Mouse (Mus musculus) CH12.LX (cell line): ENCODE results near the gene Hes5. TPM values are rescaled to one million over a fixed set of nuclear protein-coding genes. Genes with fewer than 3 reads are reported as not detected.
A peak's percentile ranks its signal among the peaks of the same experiment; 100 is the strongest.

ENCODE experiments used
- DNase-seq: peaks from one replicate; pipeline ENCODE4 v3.0.0-alpha.2; 2013; ENCODE audit errors: extremely low read depth
- H3K27ac ChIP-seq: 2 replicates; pipeline ENCODE4 v1.5.1; 2012; ENCODE audit warnings: low read depth, mild to moderate bottlenecking, control low read depth, moderate library complexity; ENCODE audit not compliant: insufficient read depth
- H3K27me3 ChIP-seq: replicated peaks from 2 replicates; pipeline ENCODE3; 2012; ENCODE audit warnings: inconsistent platforms
- H3K36me3 ChIP-seq, 2 experiments: replicated peaks in 1 of 2; 2 replicates each; pipeline versions ENCODE3 to v1.6.1; 2012; ENCODE audit warnings: inconsistent platforms in 1 of 2, low read length in 1 of 2, mild to moderate bottlenecking in 1 of 2, mixed read lengths in 1 of 2, moderate library complexity in 1 of 2; ENCODE audit not compliant: control insufficient read depth in 1 of 2, insufficient read depth in 1 of 2
- H3K4me1 ChIP-seq, 2 experiments: 2 replicates each; pipeline ENCODE4 v1.6.1; 2012; ENCODE audit warnings: inconsistent platforms in 1 of 2, moderate library complexity in 1 of 2; ENCODE audit not compliant: insufficient read depth in 2 of 2, control insufficient read depth in 1 of 2
- H3K4me2 ChIP-seq: 2 replicates; pipeline ENCODE4 v1.6.1; 2012; ENCODE audit warnings: low read depth, mild to moderate bottlenecking, control low read depth; ENCODE audit not compliant: poor library complexity, insufficient read depth, severe bottlenecking
- H3K4me3 ChIP-seq, 3 experiments: fragments of 150-350 bp in 1 of 3; sonication (generic) in 1 of 3; replicated peaks in 1 of 3; 2 replicates each; pipeline versions ENCODE3 to v1.5.1; 2011 to 2012; ENCODE audit warnings: low read depth in 2 of 3, low read length in 2 of 3, mild to moderate bottlenecking in 2 of 3, moderate library complexity in 2 of 3, control low read depth in 1 of 3, improper control_type of control experiment in 1 of 3, inconsistent platforms in 1 of 3, mixed read lengths in 1 of 3; ENCODE audit not compliant: poor library complexity in 1 of 3
- H3K79me2 ChIP-seq: replicated peaks from 2 replicates; pipeline ENCODE4 v1.6.1; 2012; ENCODE audit warnings: mild to moderate bottlenecking, moderate library complexity; ENCODE audit not compliant: control insufficient read depth, poor library complexity, insufficient read depth, severe bottlenecking; ENCODE audit errors: extremely low read depth
- H3K9ac ChIP-seq: 2 replicates; pipeline ENCODE4 v1.6.1; 2012; ENCODE audit warnings: low read depth, mild to moderate bottlenecking, control low read depth, moderate library complexity; ENCODE audit not compliant: insufficient read depth
- H3K9me3 ChIP-seq: replicated peaks from 2 replicates; pipeline ENCODE3; 2012; ENCODE audit warnings: low read length, inconsistent platforms, mixed read lengths
- BHLHE40 ChIP-seq: IDR thresholded peaks from 2 replicates; pipeline ENCODE4 v1.6.1; 2011; ENCODE audit warnings: mild to moderate bottlenecking, low read depth, low read length, improper control_type of control experiment
- CHD2 ChIP-seq: IDR thresholded peaks from 2 replicates; pipeline ENCODE4 v1.6.1; 2011; ENCODE audit warnings: low read length, improper control_type of control experiment
- CTCF ChIP-seq, 2 experiments: IDR thresholded peaks in 1 of 2; conservative IDR thresholded peaks in 1 of 2; 2 replicates each; pipeline ENCODE4 v1.5.1; 2011 to 2012; ENCODE audit warnings: low read depth in 2 of 2, low read length in 2 of 2, improper control_type of control experiment in 1 of 2, inconsistent platforms in 1 of 2, mild to moderate bottlenecking in 1 of 2, moderate library complexity in 1 of 2
- EP300 ChIP-seq: IDR thresholded peaks from 2 replicates; pipeline ENCODE4 v1.6.1; 2011; ENCODE audit warnings: low read length, improper control_type of control experiment
- ETS1 ChIP-seq: conservative IDR thresholded peaks from 2 replicates; pipeline ENCODE4 v1.6.1; 2012; ENCODE audit warnings: low read depth, mild to moderate bottlenecking, inconsistent platforms, low read length, improper control_type of control experiment, moderate library complexity
- GABPA ChIP-seq: IDR thresholded peaks from 2 replicates; pipeline ENCODE4 v1.6.1; 2012; ENCODE audit warnings: low read depth, low read length, improper control_type of control experiment, inconsistent platforms; ENCODE audit not compliant: insufficient replicate concordance
- JUN ChIP-seq: IDR thresholded peaks from 2 replicates; pipeline ENCODE4 v1.6.1; 2011; ENCODE audit warnings: low read depth, mild to moderate bottlenecking, low read length, improper control_type of control experiment, moderate library complexity; ENCODE audit not compliant: insufficient read depth
- JUND ChIP-seq: conservative IDR thresholded peaks from 2 replicates; pipeline ENCODE4 v1.6.1; 2011; ENCODE audit warnings: low read depth, low read length, improper control_type of control experiment
- MEF2A ChIP-seq: IDR thresholded peaks from 2 replicates; pipeline ENCODE4 v1.6.1; 2014; ENCODE audit warnings: low read depth, mild to moderate bottlenecking, inconsistent platforms, low read length, improper control_type of control experiment, borderline replicate concordance
- MXI1 ChIP-seq: IDR thresholded peaks from 2 replicates; pipeline ENCODE4 v1.6.1; 2011; ENCODE audit warnings: mild to moderate bottlenecking, low read depth, low read length, improper control_type of control experiment
- MYC ChIP-seq: IDR thresholded peaks from 2 replicates; pipeline ENCODE4 v1.6.1; 2011; ENCODE audit warnings: low read depth, mild to moderate bottlenecking, improper control_type of control experiment, low read length
- NRF1 ChIP-seq: IDR thresholded peaks from 2 replicates; pipeline ENCODE4 v1.6.1; 2014; ENCODE audit warnings: low read depth, mild to moderate bottlenecking, inconsistent platforms, low read length, improper control_type of control experiment, moderate library complexity
- PAX5 ChIP-seq: IDR thresholded peaks from 2 replicates; pipeline ENCODE4 v1.6.1; 2012; ENCODE audit warnings: low read length, inconsistent platforms, mixed read lengths
- POLR2AphosphoS2 ChIP-seq: IDR thresholded peaks from 2 replicates; pipeline ENCODE4 v1.6.1; 2011; ENCODE audit warnings: low read depth, low read length, improper control_type of control experiment
- RAD21 ChIP-seq: IDR thresholded peaks from 2 replicates; pipeline ENCODE4 v1.6.1; 2011; ENCODE audit warnings: low read depth, mild to moderate bottlenecking, low read length, improper control_type of control experiment, moderate library complexity
- RCOR1 ChIP-seq: conservative IDR thresholded peaks from 2 replicates; pipeline ENCODE4 v1.6.1; 2012; ENCODE audit warnings: low read depth, mild to moderate bottlenecking, inconsistent platforms, low read length, improper control_type of control experiment
- SIN3A ChIP-seq: IDR thresholded peaks from 2 replicates; pipeline ENCODE4 v1.6.1; 2012; ENCODE audit warnings: low read length, improper control_type of control experiment, inconsistent platforms
- SMC3 ChIP-seq: IDR thresholded peaks from 2 replicates; pipeline ENCODE4 v1.6.1; 2011; ENCODE audit warnings: low read depth, low read length, improper control_type of control experiment
- TCF12 ChIP-seq: IDR thresholded peaks from 2 replicates; pipeline ENCODE4 v1.6.1; 2014; ENCODE audit warnings: low read depth, mild to moderate bottlenecking, inconsistent platforms, low read length, improper control_type of control experiment
- UBTF ChIP-seq: IDR thresholded peaks from 2 replicates; pipeline ENCODE4 v1.6.1; 2012; ENCODE audit warnings: low read depth, mild to moderate bottlenecking, inconsistent platforms, low read length, improper control_type of control experiment, moderate library complexity
- USF1 ChIP-seq: IDR thresholded peaks from 2 replicates; pipeline ENCODE4 v1.6.1; 2014; ENCODE audit warnings: low read depth, mild to moderate bottlenecking, inconsistent platforms, low read length, improper control_type of control experiment
- USF2 ChIP-seq: conservative IDR thresholded peaks from 2 replicates; pipeline ENCODE4 v1.6.1; 2011; ENCODE audit warnings: low read depth, low read length, improper control_type of control experiment
- ZC3H11A ChIP-seq: IDR thresholded peaks from 2 replicates; pipeline ENCODE4 v1.6.1; 2012; ENCODE audit warnings: low read depth, mild to moderate bottlenecking, inconsistent platforms, low read length, improper control_type of control experiment
- dilution Hi-C: fragments of 300-500 bp; cut with MboI; formaldehyde crosslinking; loops from 2 replicates; pipeline ENCODE4 v1.14.3; 2020; ENCODE audit warnings: low sequenced_read_pairs; ENCODE audit not compliant: extremely low pct_unique_long_range_greater_than_20kb, extremely low pct_ligation_motif_present
- in situ Hi-C: fragments of 300-500 bp; cut with MboI; formaldehyde crosslinking; loops from 3 replicates; pipeline ENCODE4 v1.14.3; 2019; ENCODE audit warnings: low sequenced_read_pairs, low pct_ligation_motif_present, low pct_unique_long_range_greater_than_20kb, mixed read lengths
- polyA plus RNA-seq: library from polyadenylated mRNA; unstranded; fragments of >175 nt; gene quantifications from 2 replicates; pipeline ENCODE4 v1.2.1, GENCODE M21; 2012; ENCODE audit warnings: low read depth; ENCODE audit not compliant: insufficient read length
- total RNA-seq, 2 experiments: library from RNA; depleted of rRNA; stranded (reverse); fragments of 300-350 nt in 1 of 2; fragments of >200 nt in 1 of 2; gene quantifications; 2 replicates each; pipeline ENCODE4 v1.2.3; 2012 to 2014

Gene Hes5
- total and polyA plus RNA-seq, 3 experiments: 1.7 to 6.8 (median 2.1) TPM

- dilution Hi-C loops: no loop called here
- peak overlapping the region; percentile 74; the same call in 1 of the 2 replicates for H3K4me2 ChIP-seq
- H3K79me2 ChIP-seq: no peaks in the 10 kb centered on the region
- H3K4me3 ChIP-seq: no peak overlapping the region
- H3K36me3 ChIP-seq: peaks cover 24 to 31% of the 10 kb centered on the region in 2 experiments
- peak overlapping the region; percentile 94 for H3K27ac ChIP-seq
- in situ Hi-C loops: no loop called here
- H3K9me3 ChIP-seq: peaks cover 14% of the 10 kb centered on the region
- no peaks in the 10 kb centered on the region for H3K27me3 ChIP-seq
- peaks cover 53 to 70% of the 10 kb centered on the region in 2 experiments for H3K4me1 ChIP-seq
- no peak for DNase-seq
- H3K9ac ChIP-seq: peak overlapping the region; percentile 5; the same call in 1 of the 2 replicates
- TF ChIP-seq PAX5: no peak
- no peak for TF ChIP-seq USF2
- TF ChIP-seq NRF1: no peak
- no peak for TF ChIP-seq TCF12
- no peak for TF ChIP-seq UBTF
- TF ChIP-seq ZC3H11A: no peak
- TF ChIP-seq JUND: no peak
- TF ChIP-seq RCOR1: no peak
- TF ChIP-seq USF1: no peak
- TF ChIP-seq RAD21: no peak
- TF ChIP-seq ETS1: no peak
- TF ChIP-seq MYC: no peak; the same call in 1 of the 2 replicates
- TF ChIP-seq POLR2AphosphoS2: no peak
- TF ChIP-seq CTCF (conservative IDR thresholded peaks at IDR 0.05 in 1 of 2, IDR thresholded peaks at IDR 0.05 in 1 of 2; ENCODE audit: low read depth in 2 of 2, low read length in 2 of 2): no peak
- TF ChIP-seq MXI1: no peak
- no peak for TF ChIP-seq SMC3
- TF ChIP-seq CHD2: no peak
- TF ChIP-seq MEF2A: no peak
Measured at GRCm38 (mm10) chr4:154914707-154915106, 46.0 kb upstream of the Hes5 start.

DNA sequence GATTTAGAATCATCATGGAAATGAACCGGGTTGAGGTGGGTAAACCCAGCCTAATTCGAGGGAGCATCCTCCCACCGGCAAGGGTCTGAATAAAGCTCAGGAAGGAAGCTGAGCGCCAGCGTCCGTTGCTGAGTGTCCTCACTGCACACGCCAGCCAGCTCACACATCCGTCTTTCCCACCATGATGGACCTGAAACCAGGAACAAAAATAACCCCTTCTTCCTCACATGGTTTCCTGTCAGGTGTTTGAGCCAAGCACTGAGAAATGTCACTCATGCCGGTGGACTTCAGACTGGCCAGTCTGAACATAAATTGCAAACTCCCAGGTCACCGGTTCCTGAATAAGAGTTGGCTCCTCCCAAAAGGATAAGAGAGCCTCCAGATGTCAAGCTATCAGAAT lies 45.4 kb upstream of the Hes5 start:
- in situ Hi-C loops: no loop called here

More for the DNA sequence above, 45.4 kb upstream of the Hes5 start:
- H3K79me2 ChIP-seq: no peaks in the 10 kb centered on the region
- peak overlapping the region; percentile 94 for H3K27ac ChIP-seq
- TF ChIP-seq TCF12 (peak; percentile 36; the same call in 1 of the 2 replicates), MEF2A (peak; percentile 77; the same call in 1 of the 2 replicates), ETS1 (peak; percentile 65), BHLHE40 (peak; percentile 40; the same call in 1 of the 2 replicates), SIN3A (no peak), JUN (no peak), EP300 (no peak), GABPA (no peak)
- H3K9me3 ChIP-seq: peaks cover 14% of the 10 kb centered on the region
- DNase-seq: no peak
- no peaks in the 10 kb centered on the region for H3K27me3 ChIP-seq
- dilution Hi-C loops: no loop called here
- peak overlapping the region; percentile 74; the same call in 1 of the 2 replicates for H3K4me2 ChIP-seq
- peaks cover 24 to 31% of the 10 kb centered on the region in 2 experiments for H3K36me3 ChIP-seq
- H3K4me3 ChIP-seq: peak overlapping the region in 1 of 3 experiments; percentile 14
- H3K9ac ChIP-seq: no peak overlapping the region; the same call in 1 of the 2 replicates
- peaks cover 50 to 64% of the 10 kb centered on the region in 2 experiments for H3K4me1 ChIP-seq
